Mouse (Mus musculus) erythroblast, embryonic 14.5 days (primary cell): ENCODE measurements at regions not wholly inside any gene's neighbourhood (a gene's known extent, or its start where the extent isn't known, plus 50 kb on each side); places are given as distances from the start of the nearest gene placed in this dataset.

Experiments used
- H3K27me3 ChIP-seq: 2 replicates; pipeline ENCODE4 v1.6.1; 2012; ENCODE audit warnings: inconsistent platforms; ENCODE audit not compliant: control insufficient read depth
- H3K36me3 ChIP-seq: 2 replicates; pipeline ENCODE4 v1.6.1; 2012; ENCODE audit warnings: mild to moderate bottlenecking, inconsistent platforms; ENCODE audit not compliant: control insufficient read depth
- H3K4me1 ChIP-seq: 2 replicates; pipeline ENCODE4 v1.6.1; 2012; ENCODE audit warnings: inconsistent platforms; ENCODE audit not compliant: control insufficient read depth
- H3K4me3 ChIP-seq: replicated peaks from 2 replicates; pipeline ENCODE3; 2012; ENCODE audit warnings: moderate library complexity, mild to moderate bottlenecking, inconsistent platforms
- H3K9me3 ChIP-seq: 2 replicates; pipeline ENCODE4 v1.6.1; 2012; ENCODE audit warnings: low read length, inconsistent platforms, mixed read lengths; ENCODE audit not compliant: control insufficient read depth
- GATA1 ChIP-seq: IDR thresholded peaks from 2 replicates; pipeline ENCODE4 v1.6.1; 2012; ENCODE audit warnings: low read length, inconsistent platforms, mixed read lengths
- TAL1 ChIP-seq: IDR thresholded peaks from 3 replicates; pipeline ENCODE4 v1.6.1; 2012; ENCODE audit warnings: low read length, inconsistent platforms, mixed read lengths

DNA sequence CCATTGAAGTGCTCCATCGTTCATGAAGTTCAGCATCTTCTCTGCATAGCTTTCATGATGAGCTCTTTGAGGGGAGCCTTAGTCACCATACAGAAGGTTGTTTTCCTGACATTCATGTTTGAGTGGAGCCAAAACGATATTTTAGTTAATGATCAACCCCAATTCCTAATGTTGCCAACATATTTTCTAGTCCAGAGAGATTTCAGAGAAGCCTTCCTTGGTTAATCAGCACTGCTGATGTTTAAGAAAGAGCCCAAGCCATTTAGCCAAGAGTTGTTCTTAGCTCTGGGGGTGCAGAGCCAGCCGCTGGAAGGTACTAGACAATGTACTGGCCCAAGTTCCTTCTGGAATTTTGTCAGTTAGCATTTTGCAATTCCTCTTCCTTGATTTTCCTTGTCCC, 153.8 kb downstream of the Slc30a10 start:
- Histone ChIP-seq H3K9me3 (no peaks in the 10 kb centered on the region), H3K27me3 (no peaks in the 10 kb centered on the region), H3K4me3 (no peak overlapping the region), H3K4me1 (no peaks in the 10 kb centered on the region), H3K36me3 (no peaks in the 10 kb centered on the region)
- TF ChIP-seq TAL1 (no peak), GATA1 (no peak)

DNA sequence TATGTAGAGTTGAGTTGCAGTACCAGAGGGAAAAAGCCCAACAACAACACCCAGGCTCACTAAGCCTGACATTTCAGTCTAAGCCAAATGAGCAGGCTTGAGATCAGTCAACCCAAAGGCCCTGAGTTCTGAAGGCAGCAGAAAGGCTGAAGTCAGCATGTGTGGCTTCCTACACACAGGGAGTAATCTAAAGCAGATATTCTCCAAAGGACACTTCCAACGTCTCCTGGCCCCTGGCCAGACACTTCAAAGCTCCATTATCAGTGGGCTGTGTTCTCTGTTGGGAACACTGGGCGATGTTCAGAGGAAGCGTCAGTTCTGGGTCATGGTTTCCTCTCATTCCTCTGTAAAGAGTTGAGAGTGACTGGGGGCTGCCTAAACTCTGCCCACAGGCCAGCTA, 155.9 kb downstream of the Slc30a10 start:
- Histone ChIP-seq H3K4me3 (no peak overlapping the region), H3K36me3 (no peaks in the 10 kb centered on the region), H3K4me1 (no peaks in the 10 kb centered on the region), H3K9me3 (no peaks in the 10 kb centered on the region), H3K27me3 (no peaks in the 10 kb centered on the region)
- TF ChIP-seq TAL1 (no peak), GATA1 (no peak)

DNA sequence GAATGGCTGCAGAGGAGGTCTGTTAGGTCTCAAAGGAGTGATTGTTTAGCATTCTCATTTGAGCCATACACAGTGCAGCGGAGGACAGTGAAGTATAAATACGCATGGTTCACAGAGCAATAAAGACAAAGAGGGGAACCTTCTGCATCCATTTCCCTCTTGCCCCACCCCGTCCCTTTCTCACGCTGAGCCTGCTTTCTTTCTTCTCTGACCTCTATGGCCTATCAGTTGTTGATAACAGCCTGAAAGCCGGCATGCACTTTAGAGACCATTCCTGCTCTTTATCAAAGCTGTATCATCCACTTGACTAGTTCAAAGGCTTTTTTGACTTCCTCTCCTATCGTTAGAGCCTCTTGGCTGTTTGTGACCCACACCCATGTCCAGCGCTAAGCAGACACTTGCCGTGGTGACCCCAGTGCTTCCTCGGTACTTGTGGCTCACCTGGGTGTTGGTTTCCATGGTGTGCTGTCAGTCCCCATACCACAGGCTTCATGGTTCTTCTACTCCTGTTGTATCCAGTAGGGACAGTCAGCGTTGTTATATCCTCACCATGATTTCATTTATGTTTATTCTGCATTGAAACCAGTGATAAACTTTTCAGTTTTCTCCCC, 161.3 kb downstream of the Slc30a10 start:
- no peak for TF ChIP-seq GATA1
- no peak overlapping the region for H3K4me3 ChIP-seq
- H3K4me1 ChIP-seq, result no peaks in the 10 kb centered on the region
- no peaks in the 10 kb centered on the region for H3K27me3 ChIP-seq
- no peaks in the 10 kb centered on the region for H3K9me3 ChIP-seq
- no peaks in the 10 kb centered on the region for H3K36me3 ChIP-seq

DNA sequence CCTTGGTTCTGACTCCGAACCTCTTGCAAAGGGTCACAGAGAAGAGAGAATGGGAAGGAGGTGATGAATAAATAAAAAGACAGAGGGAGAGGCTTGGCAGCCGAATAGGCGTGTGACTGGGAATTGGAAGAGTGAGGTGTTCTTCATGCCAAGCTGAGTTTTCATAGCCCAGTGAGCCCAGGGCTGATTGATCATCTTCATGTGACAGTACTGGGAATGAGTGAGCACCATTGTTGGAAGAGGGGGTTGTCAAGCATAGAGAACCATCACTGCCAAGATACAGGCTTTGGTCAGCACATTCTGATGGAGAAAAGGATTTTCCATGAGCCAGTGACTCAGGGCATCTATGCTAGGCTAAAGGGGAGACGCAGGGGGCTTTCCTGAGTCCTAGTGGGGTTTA, 163.0 kb downstream of the Slc30a10 start:
- Histone ChIP-seq H3K27me3 (no peaks in the 10 kb centered on the region), H3K4me1 (no peaks in the 10 kb centered on the region), H3K4me3 (no peak overlapping the region), H3K36me3 (no peaks in the 10 kb centered on the region), H3K9me3 (no peaks in the 10 kb centered on the region)
- TF ChIP-seq GATA1 (no peak), TAL1 (no peak)

DNA sequence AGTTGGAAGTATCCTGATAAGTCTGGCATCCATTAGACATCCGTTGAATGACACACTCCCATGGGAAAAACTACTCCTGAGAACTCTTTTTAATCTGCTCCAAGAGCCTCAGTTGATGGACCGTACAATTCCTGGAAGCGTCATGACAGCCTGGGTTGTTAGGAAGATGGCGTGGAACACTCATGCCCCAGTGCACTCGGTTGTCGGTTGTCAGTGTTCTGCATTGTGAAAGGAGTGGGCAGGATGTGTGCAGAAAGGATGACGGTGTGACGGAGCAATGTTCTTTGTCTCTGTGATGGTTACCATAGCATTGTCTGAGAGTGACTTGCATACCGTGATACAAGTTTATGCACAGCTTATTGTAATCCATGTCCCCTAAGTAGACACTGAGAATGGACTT, 164.4 kb downstream of the Slc30a10 start:
- no peak for TF ChIP-seq TAL1
- no peak for TF ChIP-seq GATA1
- H3K4me1 ChIP-seq, result no peaks in the 10 kb centered on the region
- H3K27me3 ChIP-seq, result no peaks in the 10 kb centered on the region
- no peaks in the 10 kb centered on the region for H3K36me3 ChIP-seq
- no peaks in the 10 kb centered on the region for H3K9me3 ChIP-seq
- no peak overlapping the region for H3K4me3 ChIP-seq

DNA sequence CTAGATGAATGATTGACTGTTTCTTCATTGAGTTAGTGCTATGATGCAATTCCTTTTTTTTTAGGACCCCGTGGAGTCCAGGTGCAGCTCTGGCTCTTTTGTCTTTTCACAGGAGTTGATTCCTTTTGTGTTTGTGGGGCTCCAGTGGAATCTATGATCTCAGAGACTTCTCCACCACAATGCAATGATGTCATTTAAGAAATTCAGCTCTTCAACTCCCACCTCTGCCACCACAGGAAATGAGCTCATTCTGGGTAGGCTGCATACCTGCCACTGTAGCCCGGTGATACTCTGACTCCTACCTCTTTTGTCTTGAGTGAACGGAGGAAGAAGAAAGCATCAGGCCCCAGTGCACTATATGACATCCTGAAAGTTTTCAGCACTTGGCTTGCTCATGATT, 173.8 kb downstream of the Slc30a10 start:
- TF ChIP-seq GATA1, result no peak
- no peak for TF ChIP-seq TAL1
- Histone ChIP-seq H3K9me3 (no peaks in the 10 kb centered on the region), H3K4me1 (no peaks in the 10 kb centered on the region), H3K27me3 (no peaks in the 10 kb centered on the region), H3K36me3 (no peaks in the 10 kb centered on the region), H3K4me3 (no peak overlapping the region)

DNA sequence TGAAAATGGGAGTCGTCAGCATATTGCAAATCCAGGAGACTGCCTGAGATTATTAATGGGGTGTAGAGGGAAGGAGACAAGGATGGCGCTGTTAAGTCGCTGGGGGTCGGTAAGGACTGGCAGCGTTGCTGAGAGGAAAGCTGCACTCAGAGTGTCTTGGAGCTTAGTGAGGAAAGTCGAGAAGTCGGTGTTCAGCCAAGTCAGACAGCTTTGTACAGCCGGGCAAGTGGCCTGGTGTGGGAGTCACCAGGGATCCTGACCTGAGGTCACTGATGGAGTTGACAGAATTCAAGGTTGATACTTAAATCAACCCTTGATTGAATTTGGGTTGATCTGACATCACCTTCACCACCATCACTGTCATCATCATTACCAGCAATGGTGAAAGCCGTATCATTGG, 175.3 kb downstream of the Slc30a10 start:
- TF ChIP-seq GATA1 (no peak), TAL1 (no peak)
- Histone ChIP-seq H3K9me3 (no peaks in the 10 kb centered on the region), H3K27me3 (no peaks in the 10 kb centered on the region), H3K36me3 (no peaks in the 10 kb centered on the region), H3K4me1 (no peaks in the 10 kb centered on the region), H3K4me3 (no peak overlapping the region)

DNA sequence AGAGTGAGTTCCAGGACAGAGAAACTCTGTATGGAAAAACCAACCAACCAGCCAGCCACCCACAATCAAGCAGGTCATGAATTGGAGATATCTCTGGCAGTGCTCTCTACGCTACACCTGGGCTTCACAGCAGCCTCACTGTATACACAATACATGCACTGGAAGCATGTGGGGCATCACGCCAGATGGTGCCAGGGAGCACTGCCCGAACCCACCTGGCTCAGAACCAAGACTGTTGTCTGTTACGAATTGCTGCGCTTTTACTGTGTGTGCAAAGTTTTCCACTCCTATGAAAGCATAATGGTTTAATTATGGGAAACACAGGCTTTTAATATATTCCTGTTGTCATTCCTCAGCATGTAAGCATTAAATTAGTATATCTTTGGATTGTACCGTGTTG, 184.0 kb downstream of the Slc30a10 start:
- no peaks in the 10 kb centered on the region for H3K27me3 ChIP-seq
- no peak overlapping the region for H3K4me3 ChIP-seq
- TF ChIP-seq GATA1 (no peak), TAL1 (no peak)
- no peaks in the 10 kb centered on the region for H3K36me3 ChIP-seq
- H3K4me1 ChIP-seq, result no peaks in the 10 kb centered on the region
- no peaks in the 10 kb centered on the region for H3K9me3 ChIP-seq

DNA sequence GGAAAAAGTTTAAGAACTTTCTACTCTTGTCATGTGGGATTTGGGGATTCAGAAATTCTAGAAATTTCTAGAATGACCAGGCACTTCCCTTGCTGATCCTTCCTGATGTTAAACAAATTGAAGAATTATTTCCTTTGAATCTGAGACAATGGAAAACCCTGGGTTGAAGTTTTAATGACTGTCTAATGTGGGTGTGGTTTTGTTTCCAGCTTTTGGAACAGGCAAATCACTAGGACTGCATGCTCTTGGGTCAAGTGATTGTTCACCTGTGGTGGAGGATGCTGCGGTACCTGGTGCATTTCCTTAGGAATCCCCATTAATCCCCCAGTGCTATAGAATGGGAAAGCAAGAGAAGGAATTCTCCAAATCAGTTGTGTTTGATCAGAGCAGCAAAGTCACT, 184.8 kb downstream of the Slc30a10 start:
- TF ChIP-seq TAL1 (no peak), GATA1 (no peak)
- Histone ChIP-seq H3K4me3 (no peak overlapping the region), H3K27me3 (no peaks in the 10 kb centered on the region), H3K36me3 (no peaks in the 10 kb centered on the region), H3K9me3 (no peaks in the 10 kb centered on the region), H3K4me1 (no peaks in the 10 kb centered on the region)

DNA sequence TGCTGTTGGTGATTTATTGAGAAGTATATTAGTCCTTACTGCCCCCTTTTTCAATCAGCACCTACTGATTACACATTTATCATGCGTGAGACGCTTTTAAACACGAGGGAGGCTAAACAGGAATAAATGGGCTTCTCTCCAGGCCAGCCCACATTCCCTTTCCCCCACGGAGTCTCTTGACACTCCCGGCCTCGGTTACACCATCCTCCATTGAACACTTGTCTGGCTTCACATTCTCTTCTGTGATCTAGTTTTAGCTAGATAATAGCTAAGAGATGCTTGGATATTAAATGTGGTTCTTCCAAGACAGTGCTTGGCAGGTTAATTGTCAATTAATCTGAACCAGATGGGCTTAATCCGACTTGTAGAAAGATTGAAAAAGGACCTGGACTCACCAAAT, 189.4 kb downstream of the Slc30a10 start:
- TF ChIP-seq GATA1 (no peak), TAL1 (no peak)
- no peaks in the 10 kb centered on the region for H3K27me3 ChIP-seq
- no peak overlapping the region for H3K4me3 ChIP-seq
- no peaks in the 10 kb centered on the region for H3K4me1 ChIP-seq
- no peaks in the 10 kb centered on the region for H3K9me3 ChIP-seq
- no peaks in the 10 kb centered on the region for H3K36me3 ChIP-seq
